Mouse (Mus musculus) small intestine, adult 2 months (tissue): ENCODE measurements around the gene Lrr1. TPM values are rescaled to one million over a fixed set of nuclear protein-coding genes. Genes with fewer than 3 reads are reported as not detected.

Source experiments
- H3K27ac ChIP-seq: fragments of 200-500 bp; 2 replicates; pipeline ENCODE4 v1.5.1; 2012; ENCODE audit warnings: low read depth, low read length, control low read depth, inconsistent platforms; ENCODE audit not compliant: insufficient read depth
- H3K27me3 ChIP-seq: fragments of 200-500 bp; 2 replicates; pipeline ENCODE4 v1.6.1; 2012; ENCODE audit warnings: mild to moderate bottlenecking, moderate library complexity, low read length, inconsistent platforms; ENCODE audit not compliant: control insufficient read depth, insufficient read depth
- H3K36me3 ChIP-seq: fragments of 200-500 bp; 2 replicates; pipeline ENCODE4 v1.6.1; 2012; ENCODE audit warnings: mild to moderate bottlenecking, low read length, control low read depth, inconsistent platforms; ENCODE audit not compliant: control insufficient read depth, insufficient read depth
- H3K4me1 ChIP-seq: fragments of 200-500 bp; 2 replicates; pipeline ENCODE4 v1.6.1; 2012; ENCODE audit warnings: low read length, inconsistent platforms, mixed read lengths; ENCODE audit not compliant: control insufficient read depth, insufficient read depth, insufficient read length
- H3K4me3 ChIP-seq: fragments of 200-500 bp; 2 replicates; pipeline ENCODE4 v1.5.1; 2012; ENCODE audit warnings: low read depth, mild to moderate bottlenecking, control low read depth, inconsistent platforms, low read length, moderate library complexity
- CTCF ChIP-seq: fragments of 200-500 bp; IDR thresholded peaks from 2 replicates; pipeline ENCODE4 v1.5.1; 2012; ENCODE audit warnings: low read depth, mild to moderate bottlenecking, control low read depth, inconsistent platforms, low read length, moderate library complexity, mixed read lengths; ENCODE audit not compliant: insufficient replicate concordance, insufficient read length; ENCODE audit errors: extremely low read depth
- POLR2A ChIP-seq: fragments of 200-500 bp; IDR thresholded peaks from 2 replicates; pipeline ENCODE4 v1.6.1; 2012; ENCODE audit warnings: low read depth, mild to moderate bottlenecking, control low read depth, inconsistent platforms, low read length, moderate library complexity
- WGBS: fragments of 180-500 bp; shearing (Covaris S2); methylation state at CpG from one replicate; pipeline ENCODE4 v1.1.7; 2018; 5-methylcytosine and 5-hydroxymethylcytosine counted together
- polyA plus RNA-seq: library from polyadenylated mRNA; depleted of rRNA; stranded (reverse); fragments of >200 nt; gene quantifications from 2 replicates; pipeline ENCODE4 v1.2.3, GENCODE M21; 2012; rRNA removed

Gene Lrr1
- 0.60 and 0.90 TPM in 2 replicates for polyA plus RNA-seq

DNA sequence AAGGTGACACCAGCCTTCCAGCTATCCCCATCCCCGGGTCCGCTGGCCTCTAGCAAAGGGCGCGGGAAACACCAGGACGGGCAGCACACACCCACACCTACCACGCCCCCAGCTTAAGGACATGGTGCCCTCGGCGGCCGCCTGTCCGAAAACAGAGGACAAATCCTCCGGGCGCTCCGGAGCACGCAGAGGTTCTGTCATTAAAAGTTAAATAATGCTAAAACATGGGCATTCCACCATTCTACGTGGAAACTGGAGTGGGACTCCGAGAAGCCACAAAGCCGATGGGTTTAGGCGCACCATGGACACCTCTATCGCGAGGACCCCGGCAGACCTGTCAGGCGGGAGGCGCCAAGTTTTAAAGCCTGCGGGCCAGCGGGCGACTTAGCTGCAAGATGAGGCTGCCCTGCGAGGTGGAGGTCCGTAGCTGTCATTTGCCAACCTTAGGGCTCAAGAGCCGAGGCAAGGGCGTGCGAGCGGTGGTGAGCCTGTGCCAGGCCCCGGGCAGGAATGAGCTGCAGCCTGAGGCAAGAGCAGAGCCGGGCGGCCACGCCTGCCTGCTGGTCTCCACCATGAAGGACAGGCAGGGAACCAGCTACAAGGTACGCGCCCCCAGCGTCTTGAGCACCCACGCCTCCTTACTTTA, at the start of gene Lrr1:
TSS of gene Lrr1 (plus strand) at position 354 of the 646 bp plus-strand sequence.
- Histone ChIP-seq H3K27me3 (no peaks in the 10 kb centered on the region), H3K4me1 (peaks cover 3% of the 10 kb centered on the region; the same call in 1 of the 2 replicates), H3K36me3 (no peaks in the 10 kb centered on the region), H3K27ac (peak within 1 kb of the TSS; percentile 51; the same call in 1 of the 2 replicates), H3K4me3 (peak within 1 kb of the TSS; percentile 88)
- under 1% methylated on average over 40 of the region's 40 CpGs for WGBS
- TF ChIP-seq CTCF (peak; percentile 28; the same call in 1 of the 2 replicates), POLR2A (peak; percentile 31; the same call in 1 of the 2 replicates)

DNA sequence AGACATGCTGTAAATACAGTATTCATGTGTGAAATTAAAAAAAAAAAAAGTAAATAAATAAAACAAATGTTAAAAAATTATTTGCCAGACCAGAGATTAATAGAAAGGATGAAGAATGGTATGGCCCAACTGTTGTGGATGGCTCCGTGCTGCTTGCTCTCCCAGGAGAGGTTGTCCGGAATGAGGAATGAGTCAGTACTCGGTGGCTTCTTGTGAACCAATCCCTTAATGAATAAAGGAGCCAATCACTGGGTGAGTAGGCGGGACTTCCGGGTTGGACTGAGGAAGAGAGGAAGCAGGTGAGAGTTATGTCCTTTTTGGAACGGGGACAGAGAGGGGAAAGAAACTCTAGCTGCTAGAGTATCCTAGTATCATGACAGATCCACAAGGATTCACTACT, 48.7 kb upstream of the Lrr1 start:
- 77% methylated on average over 6 of the region's 6 CpGs for WGBS
- no peaks in the 10 kb centered on the region for H3K27me3 ChIP-seq
- no peak for TF ChIP-seq POLR2A
- TF ChIP-seq CTCF = no peak
- no peaks in the 10 kb centered on the region for H3K4me1 ChIP-seq
- no peak overlapping the region for H3K27ac ChIP-seq
- H3K36me3 ChIP-seq = no peaks in the 10 kb centered on the region
- no peak overlapping the region for H3K4me3 ChIP-seq

DNA sequence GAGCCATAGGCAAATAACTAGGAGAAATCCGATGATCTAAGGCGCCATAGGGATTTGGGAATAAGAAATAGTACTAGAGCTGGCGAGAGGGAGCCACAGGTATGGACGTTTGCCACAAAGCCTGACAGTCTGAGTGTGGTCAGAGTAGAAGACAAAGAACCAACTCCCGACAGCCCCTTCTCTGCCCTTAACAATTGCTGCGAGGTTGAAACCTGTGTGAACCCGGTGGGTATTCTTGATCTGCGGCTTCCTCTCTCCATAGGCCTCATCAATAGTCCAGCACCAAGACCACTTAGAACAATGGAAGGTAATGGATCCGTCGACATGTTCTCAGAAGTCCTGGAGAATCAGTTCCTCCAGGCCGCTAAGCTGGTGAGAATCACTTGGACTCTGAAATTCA, 45.8 kb upstream of the Lrr1 start:
- 86% methylated on average over 11 of the region's 11 CpGs for WGBS
- no peaks in the 10 kb centered on the region for H3K27me3 ChIP-seq
- no peaks in the 10 kb centered on the region for H3K4me1 ChIP-seq
- H3K36me3 ChIP-seq = no peaks in the 10 kb centered on the region
- no peak overlapping the region for H3K4me3 ChIP-seq
- TF ChIP-seq CTCF = no peak
- no peak overlapping the region for H3K27ac ChIP-seq

DNA sequence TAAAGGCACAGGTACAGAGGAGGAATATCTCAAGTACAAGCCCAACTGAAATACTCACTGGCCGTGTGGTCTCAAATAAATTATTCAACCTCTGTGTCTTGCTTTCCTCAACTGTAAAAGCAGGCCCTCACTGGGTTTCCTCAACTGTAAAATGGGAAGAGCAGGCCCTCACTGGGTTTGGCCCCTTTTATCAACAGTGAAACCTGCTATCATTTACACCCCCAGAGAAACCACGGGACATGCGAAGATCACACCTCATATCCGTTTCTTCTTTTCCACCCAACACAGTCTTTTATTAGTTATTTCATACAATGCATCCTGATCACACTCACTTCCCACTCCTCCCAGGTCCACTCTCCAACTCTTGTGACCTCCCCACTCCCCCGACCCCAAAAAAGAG, 43.5 kb upstream of the Lrr1 start:
- Histone ChIP-seq H3K36me3 (no peaks in the 10 kb centered on the region), H3K27ac (no peak overlapping the region), H3K4me1 (no peaks in the 10 kb centered on the region), H3K4me3 (no peak overlapping the region), H3K27me3 (no peaks in the 10 kb centered on the region)
- 85% methylated on average over 5 of the region's 5 CpGs for WGBS
- no peak for TF ChIP-seq POLR2A
- TF ChIP-seq CTCF = no peak

DNA sequence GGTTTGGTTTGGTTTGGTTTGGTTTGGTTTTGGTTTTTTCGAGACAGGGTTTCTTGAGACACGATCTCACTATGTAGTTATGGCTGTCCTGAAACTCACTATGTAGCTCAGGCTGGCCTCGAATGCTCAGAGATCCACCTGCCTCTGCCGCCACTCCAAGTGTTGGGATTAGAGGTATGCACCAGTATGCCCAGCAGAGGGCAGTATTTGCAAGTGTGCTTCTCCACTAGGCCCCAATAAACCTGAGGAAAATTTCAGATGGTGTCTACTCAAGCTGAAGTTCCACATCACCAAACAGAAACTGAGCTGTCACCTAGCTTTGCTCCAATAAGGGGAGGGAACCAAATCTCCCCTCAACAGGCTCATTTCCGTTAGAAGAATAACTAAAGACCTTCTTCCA, 41.4 kb upstream of the Lrr1 start:
- Histone ChIP-seq H3K4me1 (no peaks in the 10 kb centered on the region), H3K4me3 (no peak overlapping the region), H3K27me3 (no peaks in the 10 kb centered on the region), H3K36me3 (no peaks in the 10 kb centered on the region), H3K27ac (no peak overlapping the region)
- TF ChIP-seq CTCF (peak; percentile 53; the same call in 1 of the 2 replicates), POLR2A (no peak)
- 86% methylated on average over 5 of the region's 5 CpGs for WGBS

DNA sequence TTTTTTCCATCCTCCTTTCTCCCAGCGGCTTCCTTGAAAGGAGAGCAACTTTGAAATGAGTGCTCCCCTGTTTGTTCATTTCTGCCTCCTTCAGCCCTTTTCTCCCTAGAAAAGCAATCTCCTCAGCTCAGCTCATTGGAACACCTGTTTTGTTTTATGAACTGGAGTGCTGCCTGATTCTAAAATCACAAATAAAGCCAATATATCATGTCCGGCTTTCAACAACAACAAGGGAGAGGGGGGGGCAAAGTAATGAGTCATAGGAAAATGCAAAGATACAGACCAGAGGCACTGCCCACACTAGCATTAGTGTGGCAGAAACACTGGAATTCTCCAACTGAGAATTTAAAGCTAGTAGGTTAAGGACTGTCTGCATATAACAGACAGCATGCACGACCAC, 41.0 kb upstream of the Lrr1 start:
- WGBS = 89% methylated on average over 3 of the region's 3 CpGs
- Histone ChIP-seq H3K4me1 (no peaks in the 10 kb centered on the region), H3K36me3 (no peaks in the 10 kb centered on the region), H3K27me3 (no peaks in the 10 kb centered on the region), H3K4me3 (no peak overlapping the region), H3K27ac (no peak overlapping the region)
- TF ChIP-seq CTCF (no peak), POLR2A (no peak)

DNA sequence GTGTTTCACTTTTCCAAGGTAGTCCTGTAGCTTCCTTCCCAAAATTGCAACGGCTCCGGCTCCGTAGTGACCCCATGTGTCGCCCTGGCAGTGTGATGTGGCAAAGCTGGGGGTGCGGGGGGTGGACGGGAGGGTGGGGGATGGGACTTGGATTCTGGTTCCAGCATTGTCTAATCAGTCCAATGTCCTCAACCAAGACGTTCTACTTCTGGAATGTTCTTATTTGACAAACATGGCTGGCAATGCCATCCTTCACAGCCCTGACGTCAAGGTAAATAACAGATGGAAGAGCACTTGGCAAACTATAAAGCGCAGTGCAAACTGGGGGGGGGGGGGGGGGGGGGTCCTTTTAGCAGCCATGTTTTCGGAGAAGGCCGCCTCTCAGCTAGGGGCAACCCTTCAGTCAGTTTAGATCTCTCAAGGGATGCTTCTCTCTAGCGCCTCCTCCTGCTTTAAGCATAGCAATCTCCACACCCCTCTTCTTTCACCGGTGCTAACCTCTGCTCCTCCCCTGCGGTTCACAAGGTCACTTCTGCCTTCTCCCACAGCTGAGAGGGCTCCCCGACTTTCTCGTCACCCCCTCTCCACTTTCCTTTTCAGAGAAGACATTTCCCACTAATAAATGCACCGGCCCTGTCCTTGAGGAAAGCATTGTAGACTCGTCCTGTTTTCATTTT, 38.8 kb upstream of the Lrr1 start:
- Histone ChIP-seq H3K4me1 (no peaks in the 10 kb centered on the region), H3K27me3 (no peaks in the 10 kb centered on the region), H3K4me3 (peak overlapping the region; percentile 39), H3K27ac (no peak overlapping the region), H3K36me3 (no peaks in the 10 kb centered on the region)
- WGBS = 31% methylated on average over 18 of the region's 18 CpGs
- TF ChIP-seq POLR2A = no peak
- TF ChIP-seq CTCF = no peak
